Mouse (Mus musculus): ENCODE measurements around the gene Gm21312.
"Not testable (repeated sequence)": the region's sequence is repeated elsewhere in the genome, so short reads cannot be mapped to it uniquely, and the experiment has no call there.

The Gm21312 gene

GRCm38 (mm10) chr10:104176724-104177123 is at the start of gene Gm21312:
Gene Gm21312 (plus strand): TSS chr10:104177024.
- DNase-seq = not testable (repeated sequence)

- DNase-seq = not testable (repeated sequence)
Measured at GRCm38 (mm10) chr10:104142687-104143086, 34.1 kb upstream of the Gm21312 start, which contains the start of gene Gm21293. Gene Gm21293 (plus strand): TSS chr10:104142987.

- DNase-seq = not testable (repeated sequence)
Measured at GRCm38 (mm10) chr10:104151197-104151596, 25.6 kb upstream of the Gm21312 start, which contains the start of gene Gm6763. Gene Gm6763 (plus strand): TSS chr10:104151497.

DNA sequence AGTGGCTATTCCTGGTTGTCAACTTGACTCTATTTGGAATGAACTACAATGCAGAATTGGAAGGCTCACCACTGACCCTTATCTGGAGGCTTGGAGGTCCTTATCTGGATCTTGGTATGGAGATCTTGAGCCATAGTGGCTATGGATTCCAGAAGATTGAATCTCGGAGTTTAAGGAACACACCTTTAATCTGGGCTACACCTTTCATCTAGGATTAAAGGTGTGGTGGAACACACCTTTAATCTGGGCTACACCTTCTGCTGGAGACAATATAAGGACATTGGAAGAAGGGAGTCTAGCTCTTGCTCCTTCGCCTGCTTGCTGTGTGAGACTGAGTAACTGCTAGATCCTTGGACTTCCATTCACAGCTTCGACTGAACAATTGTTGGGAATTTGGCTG is 17.1 kb upstream of the Gm21312 start, which contains the start of gene Gm8764:
Gene Gm8764 (plus strand): TSS at position 301 of the 400 bp plus-strand sequence.
- DNase-seq = not testable (repeated sequence)

- not testable (repeated sequence) for DNase-seq
Measured at GRCm38 (mm10) chr10:104168215-104168614, 8.6 kb upstream of the Gm21312 start, which contains the start of gene Gm21304. Gene Gm21304 (plus strand): TSS chr10:104168515.

- DNase-seq = not testable (repeated sequence)
Measured at GRCm38 (mm10) chr10:104185233-104185632, 8.4 kb downstream of the Gm21312 start, which contains the start of gene Gm20765. Gene Gm20765 (plus strand): TSS chr10:104185533.

DNA sequence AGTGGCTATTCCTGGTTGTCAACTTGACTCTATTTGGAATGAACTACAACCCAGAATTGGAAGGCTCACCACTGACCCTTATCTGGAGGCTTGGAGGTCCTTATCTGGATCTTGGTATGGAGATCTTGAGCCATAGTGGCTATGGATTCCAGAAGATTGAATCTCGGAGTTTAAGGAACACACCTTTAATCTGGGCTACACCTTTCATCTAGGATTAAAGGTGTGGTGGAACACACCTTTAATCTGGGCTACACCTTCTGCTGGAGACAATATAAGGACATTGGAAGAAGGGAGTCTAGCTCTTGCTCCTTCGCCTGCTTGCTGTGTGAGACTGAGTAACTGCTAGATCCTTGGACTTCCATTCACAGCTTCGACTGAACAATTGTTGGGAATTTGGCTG is 16.9 kb downstream of the Gm21312 start, which contains the start of gene Gm4340:
Gene Gm4340 (plus strand): TSS at position 301 of the 400 bp plus-strand sequence.
- not testable (repeated sequence) for DNase-seq

DNA sequence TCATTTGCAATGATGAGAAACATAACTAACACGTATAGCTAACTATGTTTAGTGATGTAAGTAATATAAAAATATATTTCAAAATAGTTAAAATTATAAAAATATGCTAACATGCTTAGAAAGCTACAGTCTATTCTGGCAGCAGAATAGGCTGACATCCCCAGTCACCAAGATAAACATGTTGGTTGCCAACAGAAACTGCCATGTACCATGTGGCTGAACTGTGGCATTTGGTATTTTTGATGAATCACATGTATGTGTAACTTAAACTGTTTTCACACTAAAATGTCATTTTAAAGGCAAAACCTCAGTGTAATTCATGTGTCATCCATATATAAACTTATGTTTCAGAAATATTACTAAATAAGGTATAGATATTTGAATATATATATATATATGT is 32.8 kb downstream of the Gm21312 start:
- DNase-seq = no peak

DNA sequence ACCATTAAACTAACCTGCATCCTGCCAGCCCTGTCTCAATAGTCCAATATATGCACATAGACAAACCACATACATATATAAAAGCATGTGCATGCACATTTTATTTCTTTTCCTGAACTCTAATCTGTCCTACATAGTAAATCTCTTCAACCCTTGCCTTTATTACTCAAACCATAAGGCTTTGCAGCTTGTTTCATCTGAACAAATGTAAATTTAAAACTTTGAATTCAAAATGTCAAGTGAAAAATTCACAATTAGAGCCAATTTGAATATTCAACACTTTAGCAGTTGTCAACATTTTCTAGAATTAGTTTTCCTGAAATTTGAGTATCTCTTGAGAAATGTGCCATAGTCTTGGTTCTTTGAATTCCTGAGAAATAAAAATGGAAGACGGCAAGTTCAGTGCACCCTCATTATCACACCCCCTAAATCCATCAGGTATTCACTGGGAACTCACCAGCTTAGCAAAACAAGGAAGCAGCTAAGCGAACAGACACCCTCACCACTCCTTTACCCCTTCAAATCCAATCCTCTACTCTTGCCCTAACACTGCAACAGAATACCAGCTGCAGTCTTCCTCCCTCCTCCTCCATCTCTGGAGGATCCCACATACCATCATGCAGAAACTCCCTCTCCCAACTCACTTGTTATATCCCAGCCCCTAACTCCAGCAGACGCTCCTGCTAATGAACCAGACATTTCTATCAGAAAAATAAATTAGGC is 33.6 kb downstream of the Gm21312 start:
- no peak for DNase-seq

DNA sequence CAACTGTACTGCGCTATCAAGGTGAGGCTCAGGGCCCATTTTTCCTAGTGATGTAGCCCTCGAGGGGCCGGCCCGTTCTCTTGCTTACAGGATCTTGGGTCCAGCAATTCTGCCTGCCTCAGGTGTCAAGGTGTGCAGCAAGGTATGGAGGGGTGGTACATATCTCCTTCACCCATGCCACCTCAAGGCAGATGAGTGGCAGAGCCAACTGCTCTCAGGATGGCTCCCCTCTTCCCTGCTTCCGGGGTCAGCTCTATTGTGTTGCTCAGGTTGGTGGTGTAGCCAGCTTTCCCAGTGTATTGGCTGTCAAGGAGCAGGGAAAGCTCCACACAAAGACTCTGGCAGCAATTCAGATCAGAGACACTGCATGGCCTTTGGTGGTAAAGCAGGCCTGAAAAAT is 37.7 kb downstream of the Gm21312 start:
- DNase-seq = no peak

DNA sequence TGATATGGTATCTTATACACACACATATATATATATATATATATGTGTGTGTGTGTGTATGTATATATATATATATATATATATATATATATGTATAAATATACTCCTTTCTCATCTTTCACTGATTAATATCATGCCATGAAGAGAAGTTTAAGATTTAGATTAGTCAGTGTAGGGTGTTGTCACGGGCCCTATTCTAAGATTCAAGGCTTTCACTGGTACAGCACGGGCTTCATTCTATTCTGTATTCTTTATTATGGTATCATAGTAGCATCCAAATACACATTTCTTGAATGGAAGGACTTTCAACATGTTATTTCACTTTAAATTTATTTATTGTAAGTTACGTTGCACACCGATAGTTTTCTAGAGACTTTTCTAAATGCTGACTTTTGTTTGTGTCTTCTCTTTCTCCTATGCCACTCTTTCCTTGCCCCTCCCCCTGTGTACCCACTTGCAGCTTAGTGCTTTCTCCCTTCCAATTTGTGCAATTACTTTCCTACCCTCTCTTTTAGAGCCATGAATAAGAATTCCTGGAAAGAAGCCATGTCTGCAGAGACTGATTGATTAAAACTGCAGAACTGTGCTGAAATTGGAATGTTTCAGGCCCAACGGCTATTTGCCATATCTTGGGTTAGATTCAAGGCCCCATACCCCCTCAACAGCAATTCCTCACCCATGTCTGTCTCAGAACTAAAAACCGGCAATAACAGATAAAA is 43.6 kb downstream of the Gm21312 start:
- no peak for DNase-seq

Measured in right cerebral cortex, postnatal 14 days (tissue).